Mouse (Mus musculus): ENCODE data around the gene Mta3. TPM values are rescaled to one million over a fixed set of nuclear protein-coding genes. Genes with fewer than 3 reads are reported as not detected.

The Mta3 gene
- total and polyA plus RNA-seq, 3 experiments = 31.1 to 67.6 (median 39.2) TPM

DNA sequence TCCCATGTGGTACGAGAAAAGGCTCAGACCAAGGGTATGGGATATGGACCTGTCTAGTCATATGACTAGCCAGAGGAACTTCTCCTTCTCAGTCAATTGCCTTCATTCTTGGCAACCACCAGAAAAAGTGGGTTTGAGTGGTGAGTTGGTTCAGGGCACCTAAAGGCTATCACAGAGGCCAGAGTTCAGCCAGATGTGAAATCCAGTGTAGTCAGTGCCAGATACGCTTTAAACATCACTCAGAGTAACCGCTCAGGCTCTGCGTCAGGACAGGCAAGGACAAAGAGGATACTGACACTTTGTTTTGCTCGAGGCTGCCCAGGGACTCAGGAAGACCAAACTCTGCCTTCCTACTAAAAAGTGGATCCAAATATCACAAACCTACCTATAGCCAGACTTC lies 135.0 kb downstream of the Mta3 start:
- dilution Hi-C loops (cut with MboI; ENCODE audit: extremely low pct_ligation_motif_present, extremely low pct_unique_long_range_greater_than_20kb, low sequenced_read_pairs) = no loop called here
- no peaks in the 10 kb centered on the region for H3K79me2 ChIP-seq (replicated peaks; ENCODE audit: control insufficient read depth, extremely low read depth, insufficient read depth, poor library complexity, severe bottlenecking)
- H3K4me1 ChIP-seq (ENCODE audit: control insufficient read depth in 1 of 2, insufficient read depth in 2 of 2) = peaks cover 10 to 64% of the 10 kb centered on the region in 2 experiments
- H3K36me3 ChIP-seq (replicated peaks in 1 of 2; ENCODE audit: control insufficient read depth in 1 of 2, insufficient read depth in 1 of 2, low read length in 1 of 2) = peaks cover 4 to 72% of the 10 kb centered on the region in 2 experiments
- in situ Hi-C loops (cut with MboI; ENCODE audit: low pct_ligation_motif_present, low pct_unique_long_range_greater_than_20kb, low sequenced_read_pairs) = no loop called here
- DNase-seq (ENCODE audit: extremely low read depth) = no peak
- H3K9me3 ChIP-seq (replicated peaks; ENCODE audit: low read length) = no peaks in the 10 kb centered on the region
- no peak for TF ChIP-seq ZNF384 (IDR thresholded peaks at IDR 0.05; ENCODE audit: low read depth, low read length)
- TF ChIP-seq BHLHE40 (IDR thresholded peaks at IDR 0.05; ENCODE audit: low read depth, low read length) = no peak
- TF ChIP-seq RAD21 (IDR thresholded peaks at IDR 0.05; ENCODE audit: low read depth, low read length) = no peak
- H3K4me2 ChIP-seq (ENCODE audit: insufficient read depth, low read depth, poor library complexity, severe bottlenecking) = no peak overlapping the region
- no peak overlapping the region for H3K4me3 ChIP-seq (replicated peaks in 1 of 3; ENCODE audit: low read depth in 2 of 3, low read length in 2 of 3, poor library complexity in 1 of 3)
- no peaks in the 10 kb centered on the region for H3K27me3 ChIP-seq (replicated peaks)
- H3K9ac ChIP-seq (ENCODE audit: insufficient read depth, low read depth) = no peak overlapping the region
- no peak overlapping the region for H3K27ac ChIP-seq (ENCODE audit: insufficient read depth, low read depth)

DNA sequence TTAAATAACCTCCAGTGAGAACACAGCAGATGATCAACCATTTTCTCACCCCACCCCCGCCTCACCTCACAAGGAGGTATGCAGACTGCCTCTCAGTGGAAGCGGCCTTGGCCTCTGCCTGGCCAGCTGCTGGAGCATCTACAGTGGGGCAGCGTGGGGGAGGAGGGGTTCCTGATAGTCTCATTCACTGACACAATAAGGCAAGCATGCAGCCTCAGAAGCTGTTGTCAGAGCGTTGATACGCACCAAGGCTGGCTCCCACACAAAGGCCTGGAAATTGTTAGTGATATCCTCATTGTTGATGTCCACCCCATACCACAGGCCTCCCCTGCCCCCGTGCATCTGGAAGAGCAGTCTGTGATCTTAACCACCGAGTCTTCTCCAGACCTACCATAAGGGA lies 137.8 kb downstream of the Mta3 start:
- DNase-seq (ENCODE audit: extremely low read depth) = no peak
- no peaks in the 10 kb centered on the region for H3K27me3 ChIP-seq (replicated peaks)
- dilution Hi-C loops (cut with MboI; ENCODE audit: extremely low pct_ligation_motif_present, extremely low pct_unique_long_range_greater_than_20kb, low sequenced_read_pairs) = no loop called here
- H3K36me3 ChIP-seq (replicated peaks in 1 of 2; ENCODE audit: control insufficient read depth in 1 of 2, insufficient read depth in 1 of 2, low read length in 1 of 2) = peaks cover 4 to 54% of the 10 kb centered on the region in 2 experiments
- no peak overlapping the region for H3K4me2 ChIP-seq (ENCODE audit: insufficient read depth, low read depth, poor library complexity, severe bottlenecking)
- TF ChIP-seq HCFC1 (IDR thresholded peaks at IDR 0.05; ENCODE audit: low read depth, low read length) = no peak
- TF ChIP-seq NRF1 (IDR thresholded peaks at IDR 0.05; ENCODE audit: low read depth, low read length) = no peak
- no peak for TF ChIP-seq TBP (conservative IDR thresholded peaks at IDR 0.05; ENCODE audit: low read depth, low read length)
- no peaks in the 10 kb centered on the region; the same call in 1 of the 2 replicates for H3K79me2 ChIP-seq (replicated peaks; ENCODE audit: control insufficient read depth, extremely low read depth, insufficient read depth, poor library complexity, severe bottlenecking)
- H3K9me3 ChIP-seq (replicated peaks; ENCODE audit: low read length) = no peaks in the 10 kb centered on the region
- in situ Hi-C loops (cut with MboI; ENCODE audit: low pct_ligation_motif_present, low pct_unique_long_range_greater_than_20kb, low sequenced_read_pairs) = no loop called here
- H3K4me3 ChIP-seq (replicated peaks in 1 of 3; ENCODE audit: low read depth in 2 of 3, low read length in 2 of 3, poor library complexity in 1 of 3) = no peak overlapping the region
- peaks cover 17 to 48% of the 10 kb centered on the region in 2 experiments for H3K4me1 ChIP-seq (ENCODE audit: control insufficient read depth in 1 of 2, insufficient read depth in 2 of 2)
- no peak overlapping the region for H3K27ac ChIP-seq (ENCODE audit: insufficient read depth, low read depth)
- H3K9ac ChIP-seq (ENCODE audit: insufficient read depth, low read depth) = no peak overlapping the region

DNA sequence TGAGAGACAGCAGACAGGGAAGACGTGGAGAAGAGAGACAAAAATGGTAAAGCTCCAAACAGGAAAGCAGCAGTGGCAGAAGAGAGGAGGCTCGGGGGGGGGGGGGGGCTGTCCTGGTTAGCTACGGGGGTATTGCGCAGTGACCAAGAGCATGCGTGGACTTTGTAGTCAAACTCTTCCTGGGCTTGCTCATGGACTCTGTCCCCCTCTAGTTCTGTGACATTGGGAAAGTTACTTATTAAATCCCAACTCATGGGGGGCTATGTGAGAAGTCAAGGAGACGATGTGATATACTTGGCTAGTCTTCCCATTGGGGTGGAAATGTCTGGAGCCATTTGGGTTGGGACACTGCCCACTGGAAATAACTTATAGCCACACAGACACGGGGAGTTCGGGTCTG lies 139.6 kb downstream of the Mta3 start:
- Histone ChIP-seq H3K36me3 (replicated peaks in 1 of 2; ENCODE audit: control insufficient read depth in 1 of 2, insufficient read depth in 1 of 2, low read length in 1 of 2) (peaks cover 4 to 45% of the 10 kb centered on the region in 2 experiments), H3K27ac (ENCODE audit: insufficient read depth, low read depth) (peak overlapping the region; percentile 85), H3K27me3 (replicated peaks) (no peaks in the 10 kb centered on the region), H3K9me3 (replicated peaks; ENCODE audit: low read length) (no peaks in the 10 kb centered on the region), H3K4me2 (ENCODE audit: insufficient read depth, low read depth, poor library complexity, severe bottlenecking) (peak overlapping the region; percentile 22; the same call in 1 of the 2 replicates), H3K79me2 (replicated peaks; ENCODE audit: control insufficient read depth, extremely low read depth, insufficient read depth, poor library complexity, severe bottlenecking) (no peaks in the 10 kb centered on the region; the same call in 1 of the 2 replicates), H3K9ac (ENCODE audit: insufficient read depth, low read depth) (no peak overlapping the region), H3K4me3 (replicated peaks in 1 of 3; ENCODE audit: low read depth in 2 of 3, low read length in 2 of 3, poor library complexity in 1 of 3) (peak overlapping the region in 1 of 3 experiments; percentile 59), H3K4me1 (ENCODE audit: control insufficient read depth in 1 of 2, insufficient read depth in 2 of 2) (peaks cover 26 to 61% of the 10 kb centered on the region in 2 experiments)
- no peak for TF ChIP-seq RCOR1 (conservative IDR thresholded peaks at IDR 0.05; ENCODE audit: low read depth, low read length)
- no peak for TF ChIP-seq USF2 (conservative IDR thresholded peaks at IDR 0.05; ENCODE audit: low read depth, low read length)
- no peak for TF ChIP-seq HCFC1 (IDR thresholded peaks at IDR 0.05; ENCODE audit: low read depth, low read length)
- TF ChIP-seq PAX5 (IDR thresholded peaks at IDR 0.05; ENCODE audit: low read length) = no peak
- TF ChIP-seq CHD2 (IDR thresholded peaks at IDR 0.05; ENCODE audit: low read length) = no peak
- TF ChIP-seq MXI1 (IDR thresholded peaks at IDR 0.05; ENCODE audit: low read depth, low read length) = no peak
- TF ChIP-seq RAD21 (IDR thresholded peaks at IDR 0.05; ENCODE audit: low read depth, low read length) = no peak
- TF ChIP-seq CHD1 (IDR thresholded peaks at IDR 0.05; ENCODE audit: low read depth, low read length) = no peak
- no peak for TF ChIP-seq MAZ (IDR thresholded peaks at IDR 0.05; ENCODE audit: low read depth, low read length)
- TF ChIP-seq BHLHE40 (IDR thresholded peaks at IDR 0.05; ENCODE audit: low read depth, low read length) = no peak
- TF ChIP-seq ETS1 (conservative IDR thresholded peaks at IDR 0.05; ENCODE audit: low read depth, low read length) = no peak
- no peak for TF ChIP-seq MAFK (IDR thresholded peaks at IDR 0.05; ENCODE audit: insufficient replicate concordance, low read length)
- no peak for TF ChIP-seq ZMIZ1 (IDR thresholded peaks at IDR 0.05; ENCODE audit: low read depth, low read length)
- no peak for TF ChIP-seq ZC3H11A (IDR thresholded peaks at IDR 0.05; ENCODE audit: low read depth, low read length)
- no peak for DNase-seq (ENCODE audit: extremely low read depth)
- in situ Hi-C loops (cut with MboI; ENCODE audit: low pct_ligation_motif_present, low pct_unique_long_range_greater_than_20kb, low sequenced_read_pairs) = no loop called here
- dilution Hi-C loops (cut with MboI; ENCODE audit: extremely low pct_ligation_motif_present, extremely low pct_unique_long_range_greater_than_20kb, low sequenced_read_pairs) = no loop called here
